Mouse (Mus musculus): Measurements from ENCODE around the gene Ncoa5.

The Ncoa5 gene

GRCm38 (mm10) chr2:165034131-165035057 lies at the start of gene Ncoa5:
TSS of gene Ncoa5 (minus strand) at chr2:165034867.
- peak; percentile 90 to 94 for DNase-seq (ENCODE audit: low spot score in 2 of 2)

GRCm38 (mm10) chr2:165081257-165081656 lies 46.6 kb upstream of the Ncoa5 start:
- no peak for DNase-seq (ENCODE audit: low spot score in 2 of 2)

- no peak for DNase-seq (ENCODE audit: low spot score in 2 of 2)
Measured at GRCm38 (mm10) chr2:165080657-165081056, 46.0 kb upstream of the Ncoa5 start.

GRCm38 (mm10) chr2:165078605-165079004 lies 43.9 kb upstream of the Ncoa5 start:
- DNase-seq (ENCODE audit: low spot score in 2 of 2) = no peak

GRCm38 (mm10) chr2:165078045-165078444 lies 43.4 kb upstream of the Ncoa5 start:
- DNase-seq (ENCODE audit: low spot score in 2 of 2) = no peak

GRCm38 (mm10) chr2:165077055-165077454 lies 42.4 kb upstream of the Ncoa5 start:
- DNase-seq (ENCODE audit: low spot score in 2 of 2) = no peak

- peak; percentile 67 to 77 for DNase-seq (ENCODE audit: low spot score in 2 of 2)
Measured at GRCm38 (mm10) chr2:165074937-165075336, 40.3 kb upstream of the Ncoa5 start.

- DNase-seq (ENCODE audit: low spot score in 2 of 2) = no peak
Measured at GRCm38 (mm10) chr2:165074081-165074884, 39.6 kb upstream of the Ncoa5 start.

GRCm38 (mm10) chr2:165073381-165073781 lies 38.7 kb upstream of the Ncoa5 start:
- no peak for DNase-seq (ENCODE audit: low spot score in 2 of 2)

- peak in 1 of 2 experiments; percentile 47 for DNase-seq (ENCODE audit: low spot score in 2 of 2)
Measured at GRCm38 (mm10) chr2:165070096-165070816, 35.6 kb upstream of the Ncoa5 start.

GRCm38 (mm10) chr2:165068806-165069205 lies 34.1 kb upstream of the Ncoa5 start:
- no peak for DNase-seq (ENCODE audit: low spot score in 2 of 2)

- DNase-seq (ENCODE audit: low spot score in 2 of 2) = no peak
Measured at GRCm38 (mm10) chr2:165064489-165064888, 29.8 kb upstream of the Ncoa5 start.

GRCm38 (mm10) chr2:165061638-165062433 lies 27.2 kb upstream of the Ncoa5 start:
- DNase-seq (ENCODE audit: low spot score in 2 of 2) = peak in 1 of 2 experiments; percentile 26

- DNase-seq (ENCODE audit: low spot score in 2 of 2) = no peak
Measured at GRCm38 (mm10) chr2:165059961-165060360, 25.3 kb upstream of the Ncoa5 start.

GRCm38 (mm10) chr2:165056377-165057085 lies 21.9 kb upstream of the Ncoa5 start:
- peak in 1 of 2 experiments; percentile 66 for DNase-seq (ENCODE audit: low spot score in 2 of 2)

- peak in 1 of 2 experiments; percentile 17 for DNase-seq (ENCODE audit: low spot score in 2 of 2)
Measured at GRCm38 (mm10) chr2:165055905-165056304, 21.2 kb upstream of the Ncoa5 start.

GRCm38 (mm10) chr2:165054888-165055852 lies 20.5 kb upstream of the Ncoa5 start, which contains the start of gene Cd40:
TSS of gene Cd40 (plus strand) at chr2:165055627.
- DNase-seq (ENCODE audit: low spot score in 2 of 2) = peak in 1 of 2 experiments; percentile 72

GRCm38 (mm10) chr2:165051566-165051965 lies 16.9 kb upstream of the Ncoa5 start:
- no peak for DNase-seq (ENCODE audit: low spot score in 2 of 2)
